Mouse (Mus musculus): ENCODE data around the gene Epx. TPM values are rescaled to one million over a fixed set of nuclear protein-coding genes. Genes with fewer than 3 reads are reported as not detected.

The Epx gene
- total and polyA plus RNA-seq, 3 experiments, result 0.03 TPM; not detected in 2

DNA sequence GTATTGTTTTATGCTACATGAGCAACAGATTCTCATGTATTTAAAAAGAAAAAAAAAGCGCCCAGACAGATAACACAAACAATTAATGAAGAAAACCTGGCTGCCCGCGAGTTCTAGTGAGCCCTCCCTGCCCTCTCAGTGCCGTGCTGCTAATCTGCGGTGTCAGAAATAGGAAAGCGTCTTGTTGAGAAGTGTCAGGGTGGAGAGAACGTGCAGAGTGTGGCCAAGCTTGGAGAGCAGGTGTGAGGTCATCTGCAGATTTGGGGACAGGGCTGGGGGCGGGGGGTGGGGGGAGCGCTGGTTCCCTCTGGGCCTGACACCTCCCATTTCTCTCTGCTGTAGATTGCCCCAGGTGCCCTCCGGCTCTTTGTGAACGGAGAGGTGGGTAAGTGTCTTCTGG, 16.1 kb downstream of the Epx start:
- no peaks in the 10 kb centered on the region for H3K9me3 ChIP-seq (replicated peaks; ENCODE audit: insufficient read depth, low read length)
- no peaks in the 10 kb centered on the region for H3K27me3 ChIP-seq (ENCODE audit: control insufficient read depth in 1 of 2, insufficient read depth in 2 of 2, low read length in 2 of 2)
- no peak overlapping the region for H3K4me3 ChIP-seq (ENCODE audit: control insufficient read depth in 1 of 2, insufficient read depth in 1 of 2, low read depth in 2 of 2, low read length in 2 of 2)
- no peak overlapping the region for H3K9ac ChIP-seq (ENCODE audit: control insufficient read depth, low read depth, low read length, poor library complexity, severe bottlenecking)
- no peaks in the 10 kb centered on the region for H3K4me1 ChIP-seq (ENCODE audit: control insufficient read depth in 1 of 2, insufficient read depth in 2 of 2, low read length in 2 of 2)
- no peak for DNase-seq (ENCODE audit: low read depth, low spot score)
- no peaks in the 10 kb centered on the region for H3K79me2 ChIP-seq (ENCODE audit: control insufficient read depth, insufficient read depth, low read length, poor library complexity)
- H3K36me3 ChIP-seq (ENCODE audit: control insufficient read depth in 1 of 2, insufficient read depth in 2 of 2, low read length in 2 of 2), result no peaks in the 10 kb centered on the region
- no peak overlapping the region for H3K27ac ChIP-seq (ENCODE audit: control insufficient read depth, low read depth, low read length)
- TF ChIP-seq CHD1 (IDR thresholded peaks at IDR 0.05; ENCODE audit: low read depth, low read length), result no peak
- TF ChIP-seq E2F4 (IDR thresholded peaks at IDR 0.05; ENCODE audit: borderline replicate concordance, low read depth, low read length), result no peak
- no peak for TF ChIP-seq HCFC1 (IDR thresholded peaks at IDR 0.05; ENCODE audit: low read depth, low read length)
- TF ChIP-seq RCOR1 (IDR thresholded peaks at IDR 0.05; ENCODE audit: low read depth, low read length), result no peak
- no peak for TF ChIP-seq MAX (IDR thresholded peaks at IDR 0.05; ENCODE audit: low read length)
- no peak for TF ChIP-seq TCF12 (IDR thresholded peaks at IDR 0.05; ENCODE audit: low read depth, low read length)
- TF ChIP-seq ZC3H11A (IDR thresholded peaks at IDR 0.05; ENCODE audit: low read depth, low read length), result no peak
- no peak for TF ChIP-seq UBTF (IDR thresholded peaks at IDR 0.05; ENCODE audit: borderline replicate concordance, insufficient read depth, low read depth, low read length)
- no peak for TF ChIP-seq ZNF384 (IDR thresholded peaks at IDR 0.05; ENCODE audit: low read depth, low read length)
- no peak for TF ChIP-seq POLR2A (IDR thresholded peaks at IDR 0.05; ENCODE audit: control insufficient read depth in 1 of 2, insufficient read depth in 1 of 2, low read depth in 1 of 2, low read length in 2 of 2, poor library complexity in 1 of 2)
- no peak for TF ChIP-seq SIN3A (IDR thresholded peaks at IDR 0.05; ENCODE audit: low read length)
- TF ChIP-seq CHD2 (IDR thresholded peaks at IDR 0.05; ENCODE audit: low read length), result no peak
- no peak for TF ChIP-seq POLR2AphosphoS5 (IDR thresholded peaks at IDR 0.05; ENCODE audit: borderline replicate concordance, low read depth, low read length)
- no peak for TF ChIP-seq ZMIZ1 (IDR thresholded peaks at IDR 0.05; ENCODE audit: low read depth, low read length)
- TF ChIP-seq JUND (IDR thresholded peaks at IDR 0.05; ENCODE audit: low read depth, low read length), result no peak
- no peak for TF ChIP-seq TAL1 (IDR thresholded peaks at IDR 0.05; ENCODE audit: low read length)
- TF ChIP-seq GATA1 (IDR thresholded peaks at IDR 0.05; ENCODE audit: low read depth, low read length), result no peak
- no peak for TF ChIP-seq CTCF (IDR thresholded peaks at IDR 0.05 in 2 of 3, conservative IDR thresholded peaks at IDR 0.05 in 1 of 3; ENCODE audit: control insufficient read depth in 1 of 3, insufficient read depth in 1 of 3, low read depth in 2 of 3, low read length in 3 of 3, poor library complexity in 1 of 3, severe bottlenecking in 1 of 3)
- TF ChIP-seq USF2 (IDR thresholded peaks at IDR 0.05; ENCODE audit: borderline replicate concordance in 1 of 2, insufficient read depth in 1 of 2, low read depth in 1 of 2, low read length in 2 of 2), result no peak
- no peak for TF ChIP-seq SMC3 (IDR thresholded peaks at IDR 0.05; ENCODE audit: low read depth, low read length)

- no peak for TF ChIP-seq ELF1 (IDR thresholded peaks at IDR 0.05; ENCODE audit: low read depth, low read length)
- no peak for TF ChIP-seq CHD2 (IDR thresholded peaks at IDR 0.05; ENCODE audit: low read length)
- no peak for TF ChIP-seq HCFC1 (IDR thresholded peaks at IDR 0.05; ENCODE audit: low read depth, low read length)
- TF ChIP-seq GATA1 (IDR thresholded peaks at IDR 0.05; ENCODE audit: low read depth, low read length), result no peak
- no peak for TF ChIP-seq MAZ (IDR thresholded peaks at IDR 0.05; ENCODE audit: low read depth, low read length)
- TF ChIP-seq E2F4 (IDR thresholded peaks at IDR 0.05; ENCODE audit: borderline replicate concordance, low read depth, low read length), result no peak
- no peak for TF ChIP-seq BHLHE40 (IDR thresholded peaks at IDR 0.05; ENCODE audit: borderline replicate concordance, low read depth, low read length)
- no peak for TF ChIP-seq MEF2A (IDR thresholded peaks at IDR 0.05; ENCODE audit: extremely low read depth, insufficient replicate concordance, low read depth, low read length, poor library complexity, severe bottlenecking)
- TF ChIP-seq CHD1 (IDR thresholded peaks at IDR 0.05; ENCODE audit: low read depth, low read length), result no peak
- no peak for TF ChIP-seq POLR2A (IDR thresholded peaks at IDR 0.05; ENCODE audit: control insufficient read depth in 1 of 2, insufficient read depth in 1 of 2, low read depth in 1 of 2, low read length in 2 of 2, poor library complexity in 1 of 2)
- Histone ChIP-seq H3K4me1 (ENCODE audit: control insufficient read depth in 1 of 2, insufficient read depth in 2 of 2, low read length in 2 of 2) (peaks cover 0 to 7% of the 10 kb centered on the region in 2 experiments; a peak in 1 of 4 replicates), H3K27me3 (ENCODE audit: control insufficient read depth in 1 of 2, insufficient read depth in 2 of 2, low read length in 2 of 2) (no peaks in the 10 kb centered on the region), H3K9me3 (replicated peaks; ENCODE audit: insufficient read depth, low read length) (no peaks in the 10 kb centered on the region), H3K36me3 (ENCODE audit: control insufficient read depth in 1 of 2, insufficient read depth in 2 of 2, low read length in 2 of 2) (peaks cover 0 to 6% of the 10 kb centered on the region in 2 experiments; a peak in 1 of 4 replicates), H3K79me2 (ENCODE audit: control insufficient read depth, insufficient read depth, low read length, poor library complexity) (no peaks in the 10 kb centered on the region; the same call in 1 of the 2 replicates), H3K9ac (ENCODE audit: control insufficient read depth, low read depth, low read length, poor library complexity, severe bottlenecking) (no peak overlapping the region), H3K27ac (ENCODE audit: control insufficient read depth, low read depth, low read length) (no peak overlapping the region), H3K4me3 (ENCODE audit: control insufficient read depth in 1 of 2, insufficient read depth in 1 of 2, low read depth in 2 of 2, low read length in 2 of 2) (no peak overlapping the region)
- no peak for DNase-seq (ENCODE audit: low read depth, low spot score)
These were observed 20.8 kb downstream of the Epx start for GRCm38 (mm10) chr11:87854550-87854949.

Data from MEL (cell line).